ENCODE assay signal across 10 mouse cellular contexts in the genomic region with DNA sequence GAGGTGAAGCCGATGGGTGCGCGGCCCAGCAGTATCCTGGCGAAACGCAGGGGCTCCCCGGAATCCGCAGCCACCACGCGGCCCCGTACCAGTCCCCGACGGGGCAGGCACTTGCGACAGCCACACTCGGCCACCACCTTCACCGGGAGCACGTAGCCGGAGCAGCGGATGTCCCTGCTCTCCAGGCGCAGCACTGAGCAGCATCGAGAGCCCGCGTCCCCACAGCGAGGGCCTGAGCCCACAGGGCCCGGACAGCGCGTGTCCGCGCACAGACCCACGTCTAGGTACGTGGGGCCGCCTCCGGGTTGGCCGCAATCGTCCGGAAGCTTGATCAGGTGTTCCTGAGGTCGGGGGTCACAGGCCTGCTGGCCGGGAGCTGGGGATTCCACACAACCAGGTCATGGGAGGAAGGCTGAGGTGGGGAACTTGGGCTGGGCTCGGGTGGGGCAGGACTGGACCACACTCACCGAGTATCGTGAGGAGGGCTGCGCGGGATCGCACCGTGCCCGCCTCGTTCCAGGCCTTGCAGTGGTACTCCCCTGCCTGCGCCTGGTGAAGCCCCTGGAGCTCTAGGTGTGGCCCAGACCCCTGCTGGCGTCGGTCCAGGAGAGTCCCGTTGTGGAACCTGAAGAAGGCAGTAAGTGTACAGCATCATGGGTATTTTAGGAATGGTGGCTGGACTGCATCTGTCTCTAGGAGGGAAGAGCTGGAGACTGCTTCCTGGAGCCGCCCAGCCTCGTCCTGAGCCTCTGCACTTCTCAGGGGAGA. TPM values are rescaled to one million over a fixed set of nuclear protein-coding genes. Genes with fewer than 3 reads are reported as not detected.
DNase-seq lines count a peak whose midpoint lies in the region; ATAC-seq and TF ChIP-seq lines count a peak whose summit lies in the region.
"Had no signal": no experiment of that assay in that cellular context is flagged by ENCODE, and none has a peak within 500 bp of the region (broad histone marks: within the 10 kb centered on the region; RNA-seq: fewer than 3 reads in every experiment).

No protein-coding gene starts in this region.

- ATAC-seq in lung, postnatal 0 days = no peak
- peak; percentile 13; the same call in 1 of the 2 replicates for ATAC-seq in forebrain, embryonic 14.5 days
- no peak for ATAC-seq in limb, embryonic 14.5 days (ENCODE audit: low FRiP score, low read depth)
- no peak for ATAC-seq in stomach, embryonic 16.5 days (ENCODE audit: insufficient read depth, low FRiP score)
- no peak for ATAC-seq in megakaryocyte-erythroid progenitor cell, adult 5-6 weeks (replicated peaks; ENCODE audit: low FRiP score, low TSS enrichment, poor library complexity, severe bottlenecking)

- no peak overlapping the region for H3K9ac ChIP-seq in lung, postnatal 0 days (replicated peaks; ENCODE audit: low read depth)
- no peak overlapping the region for H3K9ac ChIP-seq in forebrain, embryonic 14.5 days (ENCODE audit: low read length)
- H3K9ac ChIP-seq in limb, embryonic 14.5 days (ENCODE audit: low read depth, low read length, severe bottlenecking) = no peak overlapping the region
- H3K9ac ChIP-seq in stomach, embryonic 16.5 days (ENCODE audit: low read length) = no peak overlapping the region

- H3K9me3 ChIP-seq in lung, postnatal 0 days (ENCODE audit: low read length) = no peaks in the 10 kb centered on the region
- H3K9me3 ChIP-seq in forebrain, embryonic 14.5 days (replicated peaks; ENCODE audit: control insufficient read depth, low read length) = 0 out of 2 replicates have a peak, but pooled peaks cover 2% of the 10 kb centered on the region
- no peaks in the 10 kb centered on the region for H3K9me3 ChIP-seq in limb, embryonic 14.5 days (ENCODE audit: control insufficient read depth, low read length)
- no peaks in the 10 kb centered on the region for H3K9me3 ChIP-seq in stomach, embryonic 16.5 days (replicated peaks; ENCODE audit: control insufficient read depth, low read length)

- DNase-seq in lung, postnatal 0 days (ENCODE audit: low spot score) = no peak
- DNase-seq in lung, adult 18-20 months = no peak
- DNase-seq in forebrain, embryonic 14.5 days (ENCODE audit: low spot score) = no peak
- DNase-seq in limb, embryonic 14.5 days (ENCODE audit: low spot score) = no peak
- no peak for DNase-seq in retina, embryonic 14.5 days (ENCODE audit: low spot score)
- no peak for DNase-seq in lung, postnatal 14 days

- no peak for TF ChIP-seq EP300 in lung, postnatal 0 days (IDR thresholded peaks at IDR 0.05)

- no peak for TF ChIP-seq CTCF in lung, postnatal 0 days (IDR thresholded peaks at IDR 0.05)

- peaks cover 84% of the 10 kb centered on the region for H3K27me3 ChIP-seq in lung, postnatal 0 days (replicated peaks; ENCODE audit: insufficient read depth, low read length)
- H3K27me3 ChIP-seq in forebrain, embryonic 14.5 days (replicated peaks; ENCODE audit: control insufficient read depth, insufficient read depth, low read length) = peaks cover 88% of the 10 kb centered on the region
- peaks cover 86% of the 10 kb centered on the region for H3K27me3 ChIP-seq in limb, embryonic 14.5 days (ENCODE audit: control insufficient read depth, insufficient read depth, low read length)
- H3K27me3 ChIP-seq in stomach, embryonic 16.5 days (ENCODE audit: control insufficient read depth, insufficient read depth, low read length) = peaks cover 90% of the 10 kb centered on the region

- H3K36me3 ChIP-seq in lung, postnatal 0 days (ENCODE audit: insufficient read depth, low read length) = no peaks in the 10 kb centered on the region
- H3K36me3 ChIP-seq in forebrain, embryonic 14.5 days (ENCODE audit: control insufficient read depth, insufficient read depth, low read length) = no peaks in the 10 kb centered on the region
- H3K36me3 ChIP-seq in limb, embryonic 14.5 days (ENCODE audit: control insufficient read depth, insufficient read depth, low read length) = no peaks in the 10 kb centered on the region
- no peaks in the 10 kb centered on the region for H3K36me3 ChIP-seq in stomach, embryonic 16.5 days (ENCODE audit: control insufficient read depth, insufficient read depth, low read length)

- peaks cover 6% of the 10 kb centered on the region; the same call in 1 of the 2 replicates for H3K4me1 ChIP-seq in lung, postnatal 0 days (ENCODE audit: insufficient read depth, low read depth, low read length)
- H3K4me1 ChIP-seq in forebrain, embryonic 14.5 days (ENCODE audit: control insufficient read depth, insufficient read depth, low read length) = peaks cover 2% of the 10 kb centered on the region; the same call in 1 of the 2 replicates
- H3K4me1 ChIP-seq in limb, embryonic 14.5 days (ENCODE audit: control insufficient read depth, insufficient read depth, low read length) = 0 out of 2 replicates have a peak, but pooled peaks cover 6% of the 10 kb centered on the region
- H3K4me1 ChIP-seq in stomach, embryonic 16.5 days (ENCODE audit: control insufficient read depth, insufficient read depth, low read length) = peaks cover 14% of the 10 kb centered on the region

- peak overlapping the region; percentile 54; the same call in 1 of the 2 replicates for H3K4me2 ChIP-seq in lung, postnatal 0 days (replicated peaks; ENCODE audit: low read depth, low read length)
- H3K4me2 ChIP-seq in forebrain, embryonic 14.5 days (ENCODE audit: low read length) = peak overlapping the region; percentile 52; the same call in 1 of the 2 replicates
- peak overlapping the region; percentile 57 for H3K4me2 ChIP-seq in limb, embryonic 14.5 days (replicated peaks; ENCODE audit: low read depth, low read length, severe bottlenecking)
- H3K4me2 ChIP-seq in stomach, embryonic 16.5 days (ENCODE audit: low read depth, low read length) = peak overlapping the region; percentile 66; the same call in 1 of the 2 replicates

- no peak for TF ChIP-seq POLR2A in limb, embryonic 14.5 days (IDR thresholded peaks at IDR 0.05; ENCODE audit: borderline replicate concordance, extremely low read depth, insufficient read depth, insufficient read length)

- H3K27ac ChIP-seq in lung, postnatal 0 days (ENCODE audit: low read length) = no peak overlapping the region
- no peak overlapping the region for H3K27ac ChIP-seq in forebrain, embryonic 14.5 days (ENCODE audit: low read depth, low read length)
- H3K27ac ChIP-seq in limb, embryonic 14.5 days (replicated peaks; ENCODE audit: low read depth, low read length) = no peak overlapping the region
- H3K27ac ChIP-seq in stomach, embryonic 16.5 days (ENCODE audit: low read length) = no peak overlapping the region

- WGBS in lung, postnatal 0 days = 18% methylated on average over 48 of the region's 52 CpGs
- WGBS in forebrain, embryonic 14.5 days = 11% methylated on average over 52 of the region's 52 CpGs
- 20% methylated on average over 49 of the region's 52 CpGs for WGBS in limb, embryonic 14.5 days
- 18% methylated on average over 52 of the region's 52 CpGs for WGBS in stomach, embryonic 16.5 days

- H3K4me3 ChIP-seq in lung, postnatal 0 days (ENCODE audit: low read depth, low read length) = no peak overlapping the region
- peak overlapping the region; percentile 37 for H3K4me3 ChIP-seq in forebrain, embryonic 14.5 days (ENCODE audit: low read depth, low read length)
- H3K4me3 ChIP-seq in limb, embryonic 14.5 days (replicated peaks; ENCODE audit: low read length) = peak overlapping the region; percentile 42
- peak overlapping the region; percentile 48 for H3K4me3 ChIP-seq in stomach, embryonic 16.5 days (replicated peaks; ENCODE audit: low read length)

RNA-seq across cellular contexts. Expression of a gene that starts 4.5 kb away (rescaled TPM):
- polyA plus RNA-seq in lung, postnatal 0 days (2015; fragmentation: Nextera tagmentation; extraction: Ambion mirVana) = 0.17 and 0.36 TPM in 2 replicates
- 2.0 and 2.6 TPM in 2 replicates for polyA plus RNA-seq in forebrain, embryonic 14.5 days (2014; fragmentation: Nextera tagmentation; extraction: Ambion mirVana)
- 2.6 and 3.6 TPM in 2 replicates for polyA plus RNA-seq in limb, embryonic 14.5 days (2012; rRNA removed)
- polyA plus RNA-seq in limb, embryonic 14.5 days (2014; fragmentation: Nextera tagmentation; extraction: Ambion mirVana) = 1.5 and 1.9 TPM in 2 replicates
- polyA plus RNA-seq in stomach, embryonic 16.5 days (2015; fragmentation: Nextera tagmentation; extraction: Ambion mirVana) = 0.37 and 0.59 TPM in 2 replicates
- total RNA-seq in megakaryocyte-erythroid progenitor cell, adult 5-6 weeks (2014; fragmentation: Nextera tagmentation) = not detected in 2 replicates
- not detected in 2 replicates for total RNA-seq in megakaryocyte-erythroid progenitor cell, adult 5-6 weeks (2017)
- total RNA-seq: common myeloid progenitor, adult 5-6 weeks had no signal

RNA-seq across cellular contexts. Expression of a gene that starts 19.0 kb away (rescaled TPM):
- polyA plus RNA-seq in lung, postnatal 0 days (2015; fragmentation: Nextera tagmentation; extraction: Ambion mirVana) = 1.9 and 2.3 TPM in 2 replicates
- polyA plus RNA-seq in forebrain, embryonic 14.5 days (2014; fragmentation: Nextera tagmentation; extraction: Ambion mirVana) = 2.5 and 3.1 TPM in 2 replicates
- 0.84 and 1.2 TPM in 2 replicates for polyA plus RNA-seq in limb, embryonic 14.5 days (2012; rRNA removed)
- polyA plus RNA-seq in limb, embryonic 14.5 days (2014; fragmentation: Nextera tagmentation; extraction: Ambion mirVana) = 4.1 TPM in 2 replicates
- 2.1 and 2.3 TPM in 2 replicates for polyA plus RNA-seq in stomach, embryonic 16.5 days (2015; fragmentation: Nextera tagmentation; extraction: Ambion mirVana)
- total RNA-seq in megakaryocyte-erythroid progenitor cell, adult 5-6 weeks (2014; fragmentation: Nextera tagmentation) = 1.4 TPM in 1 of 2 replicates, not detected in the other
- total RNA-seq in megakaryocyte-erythroid progenitor cell, adult 5-6 weeks (2017) = 0.15 TPM in 1 of 2 replicates, not detected in the other
- total RNA-seq: common myeloid progenitor, adult 5-6 weeks; left cerebral cortex, postnatal 4 days had no signal

RNA-seq across cellular contexts. Expression of a gene that starts 19.3 kb away (rescaled TPM):
- polyA plus RNA-seq in lung, postnatal 0 days (2015; fragmentation: Nextera tagmentation; extraction: Ambion mirVana) = 165 and 177 TPM in 2 replicates
- polyA plus RNA-seq in forebrain, embryonic 14.5 days (2014; fragmentation: Nextera tagmentation; extraction: Ambion mirVana) = 180 and 216 TPM in 2 replicates
- 85.3 and 97.4 TPM in 2 replicates for polyA plus RNA-seq in limb, embryonic 14.5 days (2012; rRNA removed)
- 187 and 190 TPM in 2 replicates for polyA plus RNA-seq in limb, embryonic 14.5 days (2014; fragmentation: Nextera tagmentation; extraction: Ambion mirVana)
- 170 and 193 TPM in 2 replicates for polyA plus RNA-seq in stomach, embryonic 16.5 days (2015; fragmentation: Nextera tagmentation; extraction: Ambion mirVana)
- total RNA-seq in megakaryocyte-erythroid progenitor cell, adult 5-6 weeks (2014; fragmentation: Nextera tagmentation) = 110 and 122 TPM in 2 replicates
- total RNA-seq in megakaryocyte-erythroid progenitor cell, adult 5-6 weeks (2017) = 91.6 and 99.6 TPM in 2 replicates

RNA-seq across cellular contexts. Expression of a gene that starts 19.5 kb away (rescaled TPM):
- polyA plus RNA-seq in lung, postnatal 0 days (2015; fragmentation: Nextera tagmentation; extraction: Ambion mirVana) = 2.1 and 3.4 TPM in 2 replicates
- 9.9 and 10.0 TPM in 2 replicates for polyA plus RNA-seq in forebrain, embryonic 14.5 days (2014; fragmentation: Nextera tagmentation; extraction: Ambion mirVana)
- polyA plus RNA-seq in limb, embryonic 14.5 days (2012; rRNA removed) = 5.4 and 8.6 TPM in 2 replicates
- polyA plus RNA-seq in limb, embryonic 14.5 days (2014; fragmentation: Nextera tagmentation; extraction: Ambion mirVana) = 4.2 and 5.5 TPM in 2 replicates
- 3.0 and 3.2 TPM in 2 replicates for polyA plus RNA-seq in stomach, embryonic 16.5 days (2015; fragmentation: Nextera tagmentation; extraction: Ambion mirVana)
- not detected in 2 replicates for total RNA-seq in megakaryocyte-erythroid progenitor cell, adult 5-6 weeks (2014; fragmentation: Nextera tagmentation)
- total RNA-seq in megakaryocyte-erythroid progenitor cell, adult 5-6 weeks (2017) = not detected in 2 replicates
- total RNA-seq: common myeloid progenitor, adult 5-6 weeks had no signal

RNA-seq across cellular contexts. Expression of a gene that starts 50.7 kb away (rescaled TPM):
- polyA plus RNA-seq in lung, postnatal 0 days (2015; fragmentation: Nextera tagmentation; extraction: Ambion mirVana) = 15.9 and 17.0 TPM in 2 replicates
- 46.8 and 47.7 TPM in 2 replicates for polyA plus RNA-seq in forebrain, embryonic 14.5 days (2014; fragmentation: Nextera tagmentation; extraction: Ambion mirVana)
- polyA plus RNA-seq in limb, embryonic 14.5 days (2012; rRNA removed) = 6.3 and 6.6 TPM in 2 replicates
- 5.2 and 6.8 TPM in 2 replicates for polyA plus RNA-seq in limb, embryonic 14.5 days (2014; fragmentation: Nextera tagmentation; extraction: Ambion mirVana)
- 3.1 and 4.6 TPM in 2 replicates for polyA plus RNA-seq in stomach, embryonic 16.5 days (2015; fragmentation: Nextera tagmentation; extraction: Ambion mirVana)
- 65.9 and 72.8 TPM in 2 replicates for total RNA-seq in megakaryocyte-erythroid progenitor cell, adult 5-6 weeks (2014; fragmentation: Nextera tagmentation)
- 20.7 and 33.7 TPM in 2 replicates for total RNA-seq in megakaryocyte-erythroid progenitor cell, adult 5-6 weeks (2017)
